Mouse (Mus musculus) forebrain, embryonic 16.5 days (tissue): ENCODE data around the gene Ak1. TPM values are rescaled to one million over a fixed set of nuclear protein-coding genes. Genes with fewer than 3 reads are reported as not detected.

Experiments used
- ATAC-seq: fragments of 200-750 bp; cut with Nextera tagmentation; 2 replicates; pipeline ENCODE4 v1.8.0; 2017; ENCODE audit warnings: mild to moderate bottlenecking, moderate library complexity
- H3K27ac ChIP-seq: fragments of 300-500 bp; sonication (generic); 2 replicates; pipeline ENCODE4 v1.5.1; 2014; ENCODE audit warnings: low read length, control low read depth
- H3K27me3 ChIP-seq: fragments of 300-500 bp; sonication (generic); replicated peaks from 2 replicates; pipeline ENCODE4 v1.6.1; 2014; ENCODE audit warnings: low read length; ENCODE audit not compliant: control insufficient read depth, insufficient read depth
- H3K36me3 ChIP-seq: fragments of 300-500 bp; sonication (generic); 2 replicates; pipeline ENCODE4 v1.6.1; 2014; ENCODE audit not compliant: control insufficient read depth, insufficient read depth
- H3K4me1 ChIP-seq: fragments of 300-500 bp; sonication (generic); replicated peaks from 2 replicates; pipeline ENCODE4 v1.6.1; 2014; ENCODE audit warnings: low read length; ENCODE audit not compliant: control insufficient read depth, insufficient read depth
- H3K4me2 ChIP-seq: fragments of 300-500 bp; sonication (generic); 2 replicates; pipeline ENCODE4 v1.6.1; 2014; ENCODE audit warnings: mild to moderate bottlenecking, low read length, control low read depth
- H3K4me3 ChIP-seq: fragments of 300-500 bp; sonication (generic); replicated peaks from 2 replicates; pipeline ENCODE4 v1.5.1; 2014; ENCODE audit warnings: mild to moderate bottlenecking, low read length, control low read depth
- H3K9ac ChIP-seq: fragments of 300-500 bp; sonication (generic); replicated peaks from 2 replicates; pipeline ENCODE4 v1.6.1; 2014; ENCODE audit warnings: low read depth, low read length, control low read depth
- H3K9me3 ChIP-seq: fragments of 300-500 bp; sonication (generic); 2 replicates; pipeline ENCODE4 v1.6.1; 2016; ENCODE audit warnings: low read length; ENCODE audit not compliant: control insufficient read depth
- WGBS: fragments of 180-500 bp; shearing (Covaris S2); extraction: QIAGEN DNeasy Blood & Tissue Kit; methylation state at CpG from one replicate; pipeline ENCODE4 v1.1.7; 2014; 5-methylcytosine and 5-hydroxymethylcytosine counted together
- polyA plus RNA-seq: library from polyadenylated mRNA; unstranded; fragments of >200 nt; fragmentation: Nextera tagmentation; extraction: Ambion mirVana; gene quantifications from 2 replicates; pipeline ENCODE4 v1.2.1, GENCODE M21; 2015

Gene Ak1
- polyA plus RNA-seq, 1 experiment from 2014 or later: 91.2 TPM

GRCm38 (mm10) chr2:32639632-32640031 lies 18.1 kb downstream of the Ak1 start:
- Histone ChIP-seq H3K27ac (no peak overlapping the region), H3K27me3 (no peaks in the 10 kb centered on the region), H3K4me3 (no peak overlapping the region), H3K9me3 (no peaks in the 10 kb centered on the region), H3K4me2 (no peak overlapping the region), H3K9ac (no peak overlapping the region), H3K36me3 (no peaks in the 10 kb centered on the region), H3K4me1 (no peaks in the 10 kb centered on the region)
- 94% methylated on average over 1 of the region's 1 CpGs for WGBS
- no peak for ATAC-seq

- no peak overlapping the region for H3K4me3 ChIP-seq
- H3K9me3 ChIP-seq: no peaks in the 10 kb centered on the region
- H3K36me3 ChIP-seq: no peaks in the 10 kb centered on the region
- no peaks in the 10 kb centered on the region for H3K4me1 ChIP-seq
- no peaks in the 10 kb centered on the region for H3K27me3 ChIP-seq
- no peak overlapping the region for H3K4me2 ChIP-seq
- WGBS: 58% methylated on average over 6 of the region's 6 CpGs
- H3K9ac ChIP-seq: no peak overlapping the region
- no peak overlapping the region for H3K27ac ChIP-seq
- no peak for ATAC-seq
Observed at GRCm38 (mm10) chr2:32640550-32641051, 19.0 kb downstream of the Ak1 start.

GRCm38 (mm10) chr2:32641810-32642209 lies 20.3 kb downstream of the Ak1 start:
- 82% methylated on average over 5 of the region's 5 CpGs for WGBS
- H3K4me3 ChIP-seq: no peak overlapping the region
- no peak for ATAC-seq

GRCm38 (mm10) chr2:32642813-32643212 lies 21.3 kb downstream of the Ak1 start:
- H3K4me2 ChIP-seq: no peak overlapping the region
- H3K4me1 ChIP-seq: no peaks in the 10 kb centered on the region
- no peak for ATAC-seq

More at GRCm38 (mm10) chr2:32641810-32642209, 20.3 kb downstream of the Ak1 start:
- H3K9me3 ChIP-seq: no peaks in the 10 kb centered on the region
- no peaks in the 10 kb centered on the region for H3K27me3 ChIP-seq
- no peak overlapping the region for H3K9ac ChIP-seq
- H3K27ac ChIP-seq: no peak overlapping the region
- no peak overlapping the region for H3K4me2 ChIP-seq
- no peaks in the 10 kb centered on the region for H3K4me1 ChIP-seq
- H3K36me3 ChIP-seq: no peaks in the 10 kb centered on the region

GRCm38 (mm10) chr2:32644083-32644482 lies 22.5 kb downstream of the Ak1 start:
- Histone ChIP-seq H3K9me3 (no peaks in the 10 kb centered on the region), H3K27ac (no peak overlapping the region), H3K36me3 (no peaks in the 10 kb centered on the region), H3K27me3 (no peaks in the 10 kb centered on the region), H3K4me1 (no peaks in the 10 kb centered on the region), H3K9ac (no peak overlapping the region), H3K4me2 (no peak overlapping the region), H3K4me3 (no peak overlapping the region)
- ATAC-seq: no peak
- 83% methylated on average over 9 of the region's 9 CpGs for WGBS

More at GRCm38 (mm10) chr2:32642813-32643212, 21.3 kb downstream of the Ak1 start:
- H3K27me3 ChIP-seq: no peaks in the 10 kb centered on the region
- 60% methylated on average over 7 of the region's 7 CpGs for WGBS
- H3K36me3 ChIP-seq: no peaks in the 10 kb centered on the region
- no peaks in the 10 kb centered on the region for H3K9me3 ChIP-seq
- no peak overlapping the region for H3K9ac ChIP-seq
- no peak overlapping the region for H3K27ac ChIP-seq
- H3K4me3 ChIP-seq: no peak overlapping the region

GRCm38 (mm10) chr2:32644799-32645475 lies 23.4 kb downstream of the Ak1 start:
- no peaks in the 10 kb centered on the region for H3K27me3 ChIP-seq
- no peak overlapping the region for H3K9ac ChIP-seq
- H3K27ac ChIP-seq: no peak overlapping the region
- no peaks in the 10 kb centered on the region for H3K4me1 ChIP-seq
- no peak for ATAC-seq
- no peaks in the 10 kb centered on the region for H3K36me3 ChIP-seq
- H3K4me2 ChIP-seq: no peak overlapping the region
- no peaks in the 10 kb centered on the region for H3K9me3 ChIP-seq
- no peak overlapping the region for H3K4me3 ChIP-seq
- 88% methylated on average over 8 of the region's 8 CpGs for WGBS

- H3K9ac ChIP-seq: no peak overlapping the region
- H3K27ac ChIP-seq: no peak overlapping the region
- no peaks in the 10 kb centered on the region for H3K27me3 ChIP-seq
- no peaks in the 10 kb centered on the region for H3K4me1 ChIP-seq
- no peaks in the 10 kb centered on the region for H3K36me3 ChIP-seq
- no peak for ATAC-seq
- H3K4me3 ChIP-seq: no peak overlapping the region
- no peak overlapping the region for H3K4me2 ChIP-seq
- no peaks in the 10 kb centered on the region for H3K9me3 ChIP-seq
- 77% methylated on average over 3 of the region's 3 CpGs for WGBS
Observed at GRCm38 (mm10) chr2:32645647-32646046, 24.1 kb downstream of the Ak1 start.

- Histone ChIP-seq H3K4me3 (peak within 1 kb of the TSS; percentile 17), H3K4me2 (no peak within 1 kb of the TSS)
- no peak for ATAC-seq
Observed at GRCm38 (mm10) chr2:32646379-32647056, 25.0 kb downstream of the Ak1 start, which contains the start of gene Eng. TSS of gene Eng (plus strand) at chr2:32646595.

GRCm38 (mm10) chr2:32647366-32647765 lies 25.8 kb downstream of the Ak1 start:
- no peaks in the 10 kb centered on the region for H3K36me3 ChIP-seq

More at GRCm38 (mm10) chr2:32646379-32647056, 25.0 kb downstream of the Ak1 start, which contains the start of gene Eng:
- Histone ChIP-seq H3K9ac (no peak within 1 kb of the TSS), H3K4me1 (no peaks in the 10 kb centered on the region), H3K27me3 (no peaks in the 10 kb centered on the region), H3K36me3 (no peaks in the 10 kb centered on the region), H3K9me3 (no peaks in the 10 kb centered on the region), H3K27ac (no peak within 1 kb of the TSS)
- WGBS: 64% methylated on average over 31 of the region's 31 CpGs

More at GRCm38 (mm10) chr2:32647366-32647765, 25.8 kb downstream of the Ak1 start:
- Histone ChIP-seq H3K9me3 (no peaks in the 10 kb centered on the region), H3K9ac (no peak overlapping the region), H3K4me1 (no peaks in the 10 kb centered on the region), H3K4me3 (no peak overlapping the region; the same call in 1 of the 2 replicates), H3K27me3 (no peaks in the 10 kb centered on the region), H3K27ac (no peak overlapping the region), H3K4me2 (no peak overlapping the region)
- ATAC-seq: no peak
- WGBS: 89% methylated on average over 7 of the region's 7 CpGs
